Mouse (Mus musculus) intestine, postnatal 0 days (tissue): ENCODE data around the gene Iqschfp. TPM values are rescaled to one million over a fixed set of nuclear protein-coding genes. Genes with fewer than 3 reads are reported as not detected.

ENCODE experiments used
- ATAC-seq: fragments of 200-750 bp; cut with Nextera tagmentation; 2 replicates; pipeline ENCODE4 v1.8.0; 2017; ENCODE audit warnings: mild to moderate bottlenecking, moderate TSS enrichment, moderate library complexity
- H3K27ac ChIP-seq: fragments of 300-500 bp; sonication (generic); 2 replicates; pipeline ENCODE4 v1.5.1; 2014; ENCODE audit warnings: mild to moderate bottlenecking, low read depth, low read length, moderate library complexity
- H3K27me3 ChIP-seq: fragments of 300-500 bp; sonication (generic); replicated peaks from 2 replicates; pipeline ENCODE4 v1.6.1; 2014; ENCODE audit warnings: low read length, mixed read lengths; ENCODE audit not compliant: control insufficient read depth, insufficient read depth
- H3K36me3 ChIP-seq: fragments of 300-500 bp; sonication (generic); 2 replicates; pipeline ENCODE4 v1.6.1; 2014; ENCODE audit warnings: mild to moderate bottlenecking, moderate library complexity; ENCODE audit not compliant: control insufficient read depth, insufficient read depth
- H3K4me1 ChIP-seq: fragments of 300-500 bp; sonication (generic); replicated peaks from 2 replicates; pipeline ENCODE4 v1.6.1; 2014; ENCODE audit warnings: antibody characterized with exemption, low read length, mixed read lengths; ENCODE audit not compliant: control insufficient read depth, insufficient read depth
- H3K4me2 ChIP-seq: fragments of 300-500 bp; sonication (generic); replicated peaks from 2 replicates; pipeline ENCODE4 v1.6.1; 2014; ENCODE audit warnings: low read depth, mild to moderate bottlenecking, moderate library complexity
- H3K4me3 ChIP-seq: fragments of 300-500 bp; sonication (generic); 2 replicates; pipeline ENCODE4 v1.5.1; 2014; ENCODE audit warnings: low read depth, low read length
- H3K9ac ChIP-seq: fragments of 300-500 bp; sonication (generic); 2 replicates; pipeline ENCODE4 v1.6.1; 2014; ENCODE audit warnings: mild to moderate bottlenecking, low read depth, low read length
- H3K9me3 ChIP-seq: fragments of 300-500 bp; sonication (generic); 2 replicates; pipeline ENCODE4 v1.6.1; 2016; ENCODE audit warnings: mixed run types; ENCODE audit not compliant: control insufficient read depth
- CTCF ChIP-seq: sonication (generic); IDR thresholded peaks from 2 replicates; pipeline ENCODE4 v1.5.1; 2016; ENCODE audit warnings: low read depth, mild to moderate bottlenecking, control low read depth, antibody characterized with exemption, moderate library complexity
- WGBS: fragments of 180-500 bp; shearing (Covaris S2); extraction: QIAGEN DNeasy Blood & Tissue Kit; methylation state at CpG from one replicate; pipeline ENCODE4 v1.1.7; 2014; 5-methylcytosine and 5-hydroxymethylcytosine counted together
- polyA plus RNA-seq: library from polyadenylated mRNA; unstranded; fragments of >200 nt; fragmentation: Nextera tagmentation; extraction: Ambion mirVana; gene quantifications from 2 replicates; pipeline ENCODE4 v1.2.1, GENCODE M21; 2015

The Iqschfp gene
- polyA plus RNA-seq, 1 experiment from 2014 or later, result 0.37 TPM

DNA sequence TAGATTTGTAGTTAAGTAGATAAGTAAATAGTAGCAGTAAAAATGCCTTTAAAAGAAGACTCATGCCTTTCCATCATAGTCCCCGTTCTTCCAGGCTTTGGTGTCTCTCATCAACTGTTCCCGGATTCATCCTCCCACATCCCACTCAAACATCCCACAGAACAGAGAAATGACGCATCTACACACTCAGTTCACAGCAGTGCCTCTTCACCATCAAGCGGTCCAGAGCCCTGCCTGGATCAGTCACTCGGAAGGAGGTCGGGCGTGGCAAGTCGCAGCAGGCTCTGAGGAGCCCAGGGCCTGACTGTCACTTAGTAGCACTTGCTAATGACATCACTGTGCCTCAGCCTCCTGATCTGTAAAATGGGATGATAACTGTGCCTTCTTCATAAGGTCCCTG is 714.7 kb downstream of the Iqschfp start:
- TF ChIP-seq CTCF, result no peak
- no peak overlapping the region for H3K4me3 ChIP-seq
- ATAC-seq, result no peak
- WGBS, result 87% methylated on average over 8 of the region's 8 CpGs
- H3K27me3 ChIP-seq, result no peaks in the 10 kb centered on the region
- no peak overlapping the region for H3K4me2 ChIP-seq
- no peaks in the 10 kb centered on the region for H3K4me1 ChIP-seq
- no peaks in the 10 kb centered on the region for H3K36me3 ChIP-seq
- H3K9ac ChIP-seq, result no peak overlapping the region
- H3K9me3 ChIP-seq, result no peaks in the 10 kb centered on the region
- no peak overlapping the region for H3K27ac ChIP-seq

DNA sequence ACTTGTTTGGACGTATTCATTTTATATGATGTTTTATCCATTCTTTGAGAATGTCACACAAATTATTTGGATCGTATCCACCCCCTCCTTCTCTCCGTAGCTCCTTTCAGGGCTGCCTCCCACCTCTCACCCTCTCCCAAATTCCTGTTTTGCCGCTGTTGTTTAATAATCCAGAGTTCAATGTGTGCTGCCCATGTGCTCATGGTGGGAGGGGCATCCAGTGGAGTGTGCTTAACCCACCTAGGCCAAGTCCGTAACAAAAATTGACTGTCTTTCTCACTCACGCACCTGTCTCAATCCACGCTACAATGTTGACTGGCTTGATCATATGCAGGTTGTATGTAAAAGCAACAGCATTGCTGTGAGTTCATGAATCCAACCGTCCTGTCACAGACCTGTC is 715.3 kb downstream of the Iqschfp start:
- Histone ChIP-seq H3K27ac (no peak overlapping the region), H3K4me1 (no peaks in the 10 kb centered on the region), H3K9ac (no peak overlapping the region), H3K4me2 (no peak overlapping the region), H3K27me3 (no peaks in the 10 kb centered on the region), H3K9me3 (no peaks in the 10 kb centered on the region), H3K36me3 (no peaks in the 10 kb centered on the region), H3K4me3 (no peak overlapping the region)
- no peak for ATAC-seq
- TF ChIP-seq CTCF, result no peak
- 89% methylated on average over 8 of the region's 8 CpGs for WGBS

DNA sequence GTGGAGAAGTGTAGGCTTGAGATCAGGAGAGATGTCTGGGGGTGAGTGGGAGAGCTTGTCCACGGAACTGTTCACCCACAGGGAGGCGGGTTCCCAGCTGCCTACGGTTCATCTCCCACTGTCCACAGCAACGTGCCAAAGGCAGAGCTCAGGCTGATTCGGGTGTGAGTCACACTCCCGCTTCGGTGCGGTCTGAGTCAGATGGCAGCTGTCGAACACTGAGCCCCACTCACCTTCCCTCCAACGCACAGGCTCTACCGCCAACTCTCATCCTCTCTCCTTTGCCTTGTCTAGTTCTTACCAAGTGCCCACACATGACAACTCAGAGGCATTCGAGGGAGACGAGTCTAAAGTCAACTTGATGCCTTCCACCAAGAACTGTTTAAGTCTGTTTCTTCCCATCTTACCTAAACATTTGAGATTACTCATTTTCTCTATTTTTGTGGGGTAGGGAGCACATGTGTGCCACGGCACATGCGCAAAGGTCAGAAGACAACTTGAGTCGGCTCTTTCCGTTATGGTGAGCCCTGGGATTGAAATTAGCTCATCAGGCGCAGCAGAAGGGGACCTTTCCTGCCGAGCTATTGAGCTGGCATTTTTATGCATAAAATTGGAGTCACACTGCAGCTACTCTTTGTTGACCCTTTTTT is 716.9 kb downstream of the Iqschfp start:
- no peak for TF ChIP-seq CTCF
- Histone ChIP-seq H3K4me2 (no peak overlapping the region), H3K4me3 (no peak overlapping the region), H3K27ac (no peak overlapping the region), H3K4me1 (no peaks in the 10 kb centered on the region), H3K9ac (no peak overlapping the region), H3K36me3 (no peaks in the 10 kb centered on the region), H3K9me3 (no peaks in the 10 kb centered on the region), H3K27me3 (no peaks in the 10 kb centered on the region)
- no peak for ATAC-seq
- WGBS, result 78% methylated on average over 19 of the region's 19 CpGs

DNA sequence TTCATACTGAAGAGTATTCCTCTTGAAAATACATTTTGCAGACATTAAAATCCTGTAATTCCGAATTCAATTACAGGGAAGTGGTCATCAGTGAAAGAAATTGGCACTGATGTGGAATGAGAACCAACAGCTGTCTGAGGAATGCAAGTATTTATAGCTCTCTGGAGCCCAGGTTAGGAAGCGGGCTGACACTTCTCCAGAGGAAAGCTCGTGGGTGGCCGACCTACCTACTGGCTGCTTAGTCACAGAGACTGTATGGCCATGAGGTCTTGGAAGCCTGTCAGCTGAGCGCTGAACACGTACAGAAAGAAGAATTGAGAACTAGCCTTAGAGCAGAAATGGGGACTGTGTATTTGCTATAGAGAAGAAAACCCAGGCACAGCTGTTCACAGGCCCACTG is 718.0 kb downstream of the Iqschfp start:
- ATAC-seq, result no peak

DNA sequence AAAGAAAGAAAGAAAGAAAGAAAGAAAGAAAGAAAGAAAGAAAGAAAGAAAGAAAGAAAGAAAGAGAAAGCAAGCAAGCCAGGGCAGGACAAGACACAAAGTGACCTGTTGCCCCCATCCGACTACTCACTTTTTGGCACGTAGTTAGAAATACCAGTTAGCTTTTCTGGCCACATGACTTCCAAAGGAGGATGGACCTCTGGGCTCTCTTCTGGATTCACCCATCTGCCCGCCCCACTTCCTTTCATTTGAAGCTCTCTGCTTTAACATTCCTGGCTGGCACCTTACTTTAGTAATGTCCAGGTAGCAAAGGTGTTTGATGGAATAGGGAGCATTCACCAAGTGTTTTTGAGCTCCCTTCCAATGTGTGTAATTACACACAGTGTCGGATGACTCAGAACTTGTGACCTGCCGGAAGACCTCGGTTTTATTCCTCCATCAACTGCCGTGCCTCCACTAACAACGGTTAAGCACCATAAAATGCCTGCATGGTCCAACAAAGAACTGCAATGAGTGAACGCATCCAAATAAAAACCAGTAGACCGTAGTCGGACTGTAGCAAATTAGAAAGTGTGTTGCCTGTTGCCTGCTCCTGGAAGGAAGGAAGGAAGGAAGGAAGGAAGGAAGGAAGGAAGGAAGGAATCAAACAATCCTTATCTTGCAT is 718.7 kb downstream of the Iqschfp start:
- Histone ChIP-seq H3K27me3 (no peaks in the 10 kb centered on the region), H3K4me1 (no peaks in the 10 kb centered on the region), H3K9me3 (no peaks in the 10 kb centered on the region), H3K36me3 (no peaks in the 10 kb centered on the region), H3K4me3 (no peak overlapping the region), H3K4me2 (no peak overlapping the region), H3K9ac (no peak overlapping the region), H3K27ac (no peak overlapping the region)
- no peak for ATAC-seq
- TF ChIP-seq CTCF, result no peak
- 84% methylated on average over 11 of the region's 11 CpGs for WGBS

More for the DNA sequence above, 718.0 kb downstream of the Iqschfp start:
- H3K27me3 ChIP-seq, result no peaks in the 10 kb centered on the region
- H3K4me2 ChIP-seq, result no peak overlapping the region
- no peaks in the 10 kb centered on the region for H3K9me3 ChIP-seq
- H3K27ac ChIP-seq, result no peak overlapping the region
- no peak for TF ChIP-seq CTCF
- H3K36me3 ChIP-seq, result no peaks in the 10 kb centered on the region
- 62% methylated on average over 6 of the region's 6 CpGs for WGBS
- no peak overlapping the region for H3K4me3 ChIP-seq
- no peaks in the 10 kb centered on the region for H3K4me1 ChIP-seq
- no peak overlapping the region for H3K9ac ChIP-seq

DNA sequence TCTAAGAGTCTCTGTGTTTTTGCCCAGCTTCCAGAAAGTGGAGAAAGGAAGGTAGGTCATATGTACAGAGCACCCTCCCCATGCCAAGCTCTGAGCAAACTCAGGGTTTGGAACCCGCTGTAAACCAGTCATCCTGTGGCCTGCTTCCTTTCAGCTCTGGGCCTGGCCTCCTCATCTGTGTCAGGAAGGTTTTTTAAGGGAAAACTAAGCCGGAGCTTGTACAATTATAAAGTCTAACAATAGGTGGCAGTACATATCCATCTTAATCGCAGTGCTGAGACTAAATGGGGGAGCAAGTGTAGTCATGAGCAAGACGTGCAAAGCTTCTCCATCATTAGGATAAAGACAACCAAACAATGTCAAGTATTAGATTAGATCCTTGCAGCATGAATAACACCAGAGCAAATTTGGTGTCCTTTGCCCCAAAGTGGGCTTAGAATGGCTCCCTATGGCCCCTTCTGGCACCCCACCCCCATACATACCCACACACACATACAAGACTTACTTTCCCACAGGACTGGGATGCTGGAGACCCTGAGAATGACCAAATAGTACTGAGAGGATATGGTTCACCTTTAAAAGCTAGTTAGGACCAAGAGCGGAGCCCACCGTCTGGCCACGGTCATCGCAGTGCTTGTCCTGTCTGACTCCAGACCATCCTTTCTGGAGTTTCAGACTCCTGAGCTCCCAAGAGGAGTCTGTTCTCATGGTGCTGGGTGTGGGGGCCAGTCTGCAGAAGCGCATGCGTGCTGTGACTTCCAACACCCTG is 723.2 kb downstream of the Iqschfp start:
- ATAC-seq, result no peak
- 70% methylated on average over 10 of the region's 10 CpGs for WGBS
- no peak overlapping the region for H3K4me3 ChIP-seq
- H3K9ac ChIP-seq, result no peak overlapping the region
- H3K27ac ChIP-seq, result no peak overlapping the region
- H3K27me3 ChIP-seq, result no peaks in the 10 kb centered on the region
- TF ChIP-seq CTCF, result peak; percentile 68
- no peaks in the 10 kb centered on the region for H3K4me1 ChIP-seq
- H3K4me2 ChIP-seq, result no peak overlapping the region
- H3K9me3 ChIP-seq, result no peaks in the 10 kb centered on the region
- no peaks in the 10 kb centered on the region for H3K36me3 ChIP-seq
